Mouse (Mus musculus): ENCODE data around the gene Tent5b. TPM values are rescaled to one million over a fixed set of nuclear protein-coding genes. Genes with fewer than 3 reads are reported as not detected.

Gene Tent5b
- not detected for polyA plus RNA-seq (2017; shearing (Covaris generic))

DNA sequence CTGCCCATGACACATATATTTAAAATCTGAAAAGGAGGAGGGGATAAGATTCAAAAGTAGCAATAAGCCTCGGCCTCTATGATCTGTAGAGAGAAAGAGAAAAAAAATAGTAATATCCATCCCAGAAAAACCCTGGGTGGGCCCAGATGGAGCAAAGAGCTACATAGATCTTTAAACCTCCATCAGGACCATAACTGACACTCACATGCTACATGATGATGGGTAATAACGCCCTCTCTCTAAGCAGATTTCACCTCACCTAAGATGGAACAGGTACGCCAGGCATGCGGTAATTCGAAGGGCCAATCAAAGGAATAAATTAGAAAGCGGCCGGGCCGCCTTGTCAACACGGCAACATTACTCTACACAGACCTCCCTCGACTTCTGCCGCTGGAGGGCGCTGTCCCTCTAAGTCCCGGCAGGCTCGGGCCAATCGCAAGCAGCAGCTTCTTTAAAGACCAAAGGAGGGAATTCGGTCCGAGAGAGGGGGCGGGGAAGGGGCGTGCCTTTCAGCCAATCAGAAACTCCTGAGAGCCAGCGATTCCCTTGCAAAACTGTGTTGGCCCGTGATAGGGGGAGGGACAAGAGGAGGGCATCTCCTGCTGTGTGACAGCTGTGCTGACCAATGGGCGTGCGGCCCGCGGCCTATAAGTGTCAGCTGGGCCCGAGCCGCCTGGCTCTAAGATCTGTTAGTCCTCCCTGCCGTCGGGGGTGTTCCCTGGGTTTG lies at the start of gene Tent5b:
Tent5b (plus strand) TSS at position 675 of the 727 bp plus-strand sequence.

DNA sequence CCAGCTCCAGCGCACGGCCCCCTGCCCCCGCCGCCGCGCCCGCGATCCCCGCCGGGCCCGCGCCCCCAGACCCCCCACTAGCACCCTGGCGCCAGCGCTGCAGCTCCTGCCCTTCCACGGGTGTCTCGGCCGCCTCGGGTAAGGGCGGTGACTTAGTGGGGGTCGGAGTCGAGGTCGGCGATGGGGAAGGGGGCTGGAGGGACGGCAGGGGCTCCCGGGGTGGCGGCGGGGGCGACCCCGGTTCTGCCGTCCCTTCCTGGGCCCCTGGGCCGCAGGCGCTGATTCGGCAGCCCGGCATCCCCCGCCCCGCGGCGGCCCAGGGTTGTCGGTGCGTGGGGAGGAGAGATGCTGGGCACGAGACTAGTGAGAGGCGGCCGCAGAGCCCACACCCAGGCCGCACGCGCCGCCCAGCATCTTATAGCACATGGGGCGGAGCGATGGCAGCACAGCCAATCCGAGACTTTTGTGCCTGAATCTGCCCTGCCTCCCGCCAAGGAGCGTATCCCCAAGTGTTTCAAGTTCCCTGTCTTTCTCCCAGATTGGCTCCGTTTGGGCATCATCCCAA lies 18.3 kb downstream of the Tent5b start, which contains the start of gene Trnp1:
Trnp1 (minus strand) TSS at position 391 of the 565 bp plus-strand sequence.

DNA sequence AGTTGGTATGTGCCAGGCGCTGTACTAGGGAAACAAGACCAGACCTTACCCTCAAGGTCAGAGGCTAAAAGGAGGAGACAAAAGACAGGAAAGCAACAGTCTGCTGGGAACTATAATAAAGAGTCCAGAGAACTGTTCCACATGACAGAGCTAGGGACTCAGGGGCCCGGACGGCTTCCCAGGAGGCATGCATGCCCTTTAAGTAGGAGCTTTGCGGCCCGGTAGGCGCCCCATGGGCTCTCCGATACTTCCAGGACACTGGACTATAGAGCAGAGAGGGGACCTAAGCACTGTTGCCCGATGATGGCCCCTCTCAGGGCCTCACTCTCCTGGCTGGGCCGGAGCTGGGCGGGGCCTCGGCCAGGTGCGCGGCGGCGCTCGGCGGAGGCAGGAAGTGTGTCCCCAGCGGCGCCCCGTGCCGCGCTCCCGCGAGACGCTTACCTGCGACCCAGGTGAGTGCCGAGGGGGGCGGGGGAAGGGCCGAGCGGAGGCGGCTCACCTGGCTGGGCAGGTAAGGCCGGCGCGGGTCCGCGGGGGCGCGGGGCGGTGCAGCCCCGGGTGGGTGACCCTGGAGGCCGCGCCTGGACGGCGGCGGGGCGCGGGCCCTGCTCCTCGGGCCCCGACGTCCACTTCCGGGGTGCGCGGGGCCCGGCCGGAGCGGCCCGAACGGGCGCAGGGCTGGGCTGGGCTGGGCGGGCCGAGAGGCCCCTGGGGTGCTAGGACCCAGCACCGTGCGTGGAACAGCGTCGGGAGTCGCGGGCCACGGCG lies 38.9 kb downstream of the Tent5b start, which contains the start of gene Kdf1:
Kdf1 (plus strand) TSS at position 363 of the 768 bp plus-strand sequence.

Other genes starting within 250 kb of the Tent5b start
- not detected for gene Map3k6, start 239.3 kb upstream of the Tent5b start, polyA plus RNA-seq (2017; shearing (Covaris generic))
- gene Sytl1, start 217.0 kb upstream of the Tent5b start, polyA plus RNA-seq (2017; shearing (Covaris generic)): 67.2 TPM
- 80.6 TPM for gene Tmem222, start 202.3 kb upstream of the Tent5b start, polyA plus RNA-seq (2017; shearing (Covaris generic))
- gene Wdtc1, start 126.7 kb upstream of the Tent5b start, polyA plus RNA-seq (2017; shearing (Covaris generic)): 3.8 TPM
- gene Slc9a1, start 110.4 kb upstream of the Tent5b start, polyA plus RNA-seq (2017; shearing (Covaris generic)): 34.7 TPM
- gene Trnp1, start 18.4 kb downstream of the Tent5b start, polyA plus RNA-seq (2017; shearing (Covaris generic)): not detected
- 1.6 TPM for gene Kdf1, start 38.8 kb downstream of the Tent5b start, polyA plus RNA-seq (2017; shearing (Covaris generic))
- 157 TPM for gene Nudc, start 65.9 kb downstream of the Tent5b start, polyA plus RNA-seq (2017; shearing (Covaris generic))
- gene Nr0b2, start 73.2 kb downstream of the Tent5b start, polyA plus RNA-seq (2017; shearing (Covaris generic)): not detected
- 4.9 TPM for gene Gpatch3, start 94.6 kb downstream of the Tent5b start, polyA plus RNA-seq (2017; shearing (Covaris generic))
- gene Gpn2, start 104.2 kb downstream of the Tent5b start, polyA plus RNA-seq (2017; shearing (Covaris generic)): 19.6 TPM
- 9.7 TPM for gene Sfn, start 122.0 kb downstream of the Tent5b start, polyA plus RNA-seq (2017; shearing (Covaris generic))
- 18.1 TPM for gene Zdhhc18, start 170.0 kb downstream of the Tent5b start, polyA plus RNA-seq (2017; shearing (Covaris generic))
- 36.7 TPM for gene Pigv, start 192.5 kb downstream of the Tent5b start, polyA plus RNA-seq (2017; shearing (Covaris generic))